Mouse (Mus musculus) liver, embryonic 12.5 days (tissue): ENCODE results near the gene Mrps18a. TPM values are rescaled to one million over a fixed set of nuclear protein-coding genes. Genes with fewer than 3 reads are reported as not detected.

Source experiments
- ATAC-seq: fragments of 200-750 bp; cut with Nextera tagmentation; 2 replicates; pipeline ENCODE4 v1.8.0; 2017; ENCODE audit warnings: moderate number of reproducible peaks, mild to moderate bottlenecking, moderate library complexity
- H3K27ac ChIP-seq: fragments of 300-500 bp; sonication (generic); 2 replicates; pipeline ENCODE4 v1.5.1; 2016; ENCODE audit warnings: mild to moderate bottlenecking
- H3K27me3 ChIP-seq: fragments of 300-500 bp; sonication (generic); replicated peaks from 2 replicates; pipeline ENCODE4 v1.6.1; 2016; ENCODE audit warnings: mild to moderate bottlenecking, moderate library complexity
- H3K36me3 ChIP-seq: fragments of 300-500 bp; sonication (generic); 2 replicates; pipeline ENCODE4 v1.6.1; 2016; ENCODE audit warnings: mild to moderate bottlenecking, moderate library complexity
- H3K4me1 ChIP-seq: fragments of 300-500 bp; sonication (generic); 2 replicates; pipeline ENCODE4 v1.6.1; 2016
- H3K4me2 ChIP-seq: fragments of 300-500 bp; sonication (generic); 2 replicates; pipeline ENCODE4 v1.6.1; 2016; ENCODE audit warnings: mild to moderate bottlenecking, moderate library complexity
- H3K4me3 ChIP-seq: fragments of 300-500 bp; sonication (generic); 2 replicates; pipeline ENCODE4 v1.5.1; 2016; ENCODE audit warnings: mild to moderate bottlenecking, moderate library complexity
- H3K9ac ChIP-seq: fragments of 300-500 bp; sonication (generic); 2 replicates; pipeline ENCODE4 v1.6.1; 2016; ENCODE audit warnings: mild to moderate bottlenecking, moderate library complexity
- H3K9me3 ChIP-seq: fragments of 300-500 bp; sonication (generic); replicated peaks from 2 replicates; pipeline ENCODE4 v1.6.1; 2016; ENCODE audit warnings: mild to moderate bottlenecking, moderate library complexity
- WGBS: fragments of 180-500 bp; shearing (Covaris S2); methylation state at CpG from one replicate; pipeline ENCODE4 v1.1.7; 2016; ENCODE audit not compliant: insufficient replicate concordance; 5-methylcytosine and 5-hydroxymethylcytosine counted together
- polyA plus RNA-seq: library from polyadenylated mRNA; unstranded; fragments of >200 nt; fragmentation: Nextera tagmentation; extraction: Ambion mirVana; gene quantifications from 2 replicates; pipeline ENCODE4 v1.2.1, GENCODE M21; 2016

The Mrps18a gene
- polyA plus RNA-seq, 1 experiment from 2014 or later = 110 TPM

GRCm38 (mm10) chr17:46167014-46167413 lies 56.2 kb downstream of the Mrps18a start:
- 84% methylated on average over 11 of the region's 11 CpGs for WGBS
- peak overlapping the region; percentile 45; the same call in 1 of the 2 replicates for H3K27ac ChIP-seq
- H3K9ac ChIP-seq = no peak overlapping the region
- H3K4me1 ChIP-seq = peaks cover 38% of the 10 kb centered on the region
- H3K4me2 ChIP-seq = no peak overlapping the region
- no peak for ATAC-seq
- no peak overlapping the region for H3K4me3 ChIP-seq
- peaks cover 100% of the 10 kb centered on the region for H3K36me3 ChIP-seq
- H3K9me3 ChIP-seq = no peaks in the 10 kb centered on the region
- H3K27me3 ChIP-seq = no peaks in the 10 kb centered on the region

GRCm38 (mm10) chr17:46168318-46168717 lies 57.5 kb downstream of the Mrps18a start:
- Histone ChIP-seq H3K36me3 (peaks cover 100% of the 10 kb centered on the region), H3K9ac (no peak overlapping the region), H3K27me3 (no peaks in the 10 kb centered on the region), H3K4me2 (no peak overlapping the region), H3K4me3 (no peak overlapping the region), H3K4me1 (peaks cover 25% of the 10 kb centered on the region), H3K27ac (peak overlapping the region; percentile 73), H3K9me3 (no peaks in the 10 kb centered on the region)
- peak; percentile 77 for ATAC-seq
- WGBS = 56% methylated on average over 5 of the region's 5 CpGs

- H3K4me3 ChIP-seq = no peak overlapping the region
- H3K36me3 ChIP-seq = peaks cover 99% of the 10 kb centered on the region
- H3K9ac ChIP-seq = no peak overlapping the region
- WGBS = 83% methylated on average over 5 of the region's 5 CpGs
- H3K27ac ChIP-seq = peak overlapping the region; percentile 73; the same call in 1 of the 2 replicates
- H3K4me1 ChIP-seq = peaks cover 22% of the 10 kb centered on the region
- no peak overlapping the region for H3K4me2 ChIP-seq
- no peaks in the 10 kb centered on the region for H3K9me3 ChIP-seq
- H3K27me3 ChIP-seq = no peaks in the 10 kb centered on the region
- ATAC-seq = no peak
Observed at GRCm38 (mm10) chr17:46168768-46169167, 58.0 kb downstream of the Mrps18a start.

DNA sequence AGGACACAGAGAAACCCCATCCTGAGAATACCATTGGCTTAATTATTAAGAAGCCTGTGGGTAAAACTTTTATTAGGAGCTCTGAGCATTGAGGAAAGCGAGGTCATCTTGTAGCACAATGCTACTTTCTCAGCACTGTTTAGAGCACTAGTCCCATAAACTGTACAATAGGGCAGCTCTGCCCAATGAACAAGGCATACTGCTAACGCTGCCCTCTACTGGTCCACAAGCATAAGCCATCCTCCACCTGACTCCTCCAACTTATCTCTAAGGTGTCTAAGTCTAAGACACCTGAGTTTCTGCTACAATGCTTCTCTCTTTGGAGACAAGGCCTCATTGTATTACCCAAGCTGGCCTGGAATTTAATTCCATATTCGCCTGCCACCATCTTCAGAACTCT lies 59.8 kb downstream of the Mrps18a start:
- Histone ChIP-seq H3K9ac (no peak overlapping the region), H3K36me3 (peaks cover 96% of the 10 kb centered on the region), H3K4me3 (no peak overlapping the region), H3K4me1 (peaks cover 20% of the 10 kb centered on the region), H3K27me3 (no peaks in the 10 kb centered on the region), H3K27ac (peak overlapping the region; percentile 3; the same call in 1 of the 2 replicates), H3K9me3 (no peaks in the 10 kb centered on the region), H3K4me2 (no peak overlapping the region)
- no peak for ATAC-seq
- 59% methylated on average over 3 of the region's 3 CpGs for WGBS

Other genes with a start within 250 kb of the Mrps18a start
- gene Vegfa, start 78.6 kb upstream of the Mrps18a start, polyA plus RNA-seq = 3.0 and 3.2 TPM in 2 replicates
- gene Rsph9, start 33.2 kb downstream of the Mrps18a start, polyA plus RNA-seq = 0.72 and 1.5 TPM in 2 replicates
- gene Mad2l1bp, start 42.6 kb downstream of the Mrps18a start, polyA plus RNA-seq = 44.1 and 46.7 TPM in 2 replicates
- 32.6 and 33.7 TPM in 2 replicates for gene Gtpbp2, start 50.0 kb downstream of the Mrps18a start, polyA plus RNA-seq
- 24.6 and 25.0 TPM in 2 replicates for gene Polh, start 91.7 kb downstream of the Mrps18a start, polyA plus RNA-seq
- gene Xpo5, start 91.8 kb downstream of the Mrps18a start, polyA plus RNA-seq = 33.0 and 34.9 TPM in 2 replicates
- gene Polr1c, start 137.1 kb downstream of the Mrps18a start, polyA plus RNA-seq = 53.9 and 56.3 TPM in 2 replicates
- gene Yipf3, start 137.1 kb downstream of the Mrps18a start, polyA plus RNA-seq = 43.4 and 45.8 TPM in 2 replicates
- 0.12 and 0.14 TPM in 2 replicates for gene Lrrc73, start 142.5 kb downstream of the Mrps18a start, polyA plus RNA-seq
- 17.4 and 18.9 TPM in 2 replicates for gene Tjap1, start 172.0 kb downstream of the Mrps18a start, polyA plus RNA-seq
- not detected in 2 replicates for gene Dlk2, start 186.4 kb downstream of the Mrps18a start, polyA plus RNA-seq
- gene Abcc10, start 217.4 kb downstream of the Mrps18a start, polyA plus RNA-seq = 2.4 and 2.9 TPM in 2 replicates